Mouse (Mus musculus) inflammation-experienced regulatory T-cells, adult 16 weeks (primary cell): ENCODE data around the gene Kif18b. TPM values are rescaled to one million over a fixed set of nuclear protein-coding genes. Genes with fewer than 3 reads are reported as not detected.

Experiments
- polyA plus RNA-seq: library from polyadenylated mRNA; unstranded; fragments of 100-300 nt; shearing (Covaris generic); gene quantifications from one replicate; pipeline ENCODE4 v1.2.1, GENCODE M21; 2017

Gene Kif18b
- 2.9 TPM for polyA plus RNA-seq

GRCm38 (mm10) chr11:102924557-102925350 lies at the start of gene Kif18b:
Gene Kif18b, minus strand, starts transcription at chr11:102925124.

GRCm38 (mm10) chr11:102946265-102946991 lies 21.5 kb upstream of the Kif18b start, which contains the start of gene C1ql1:
Gene C1ql1, minus strand, starts transcription at chr11:102946688.

GRCm38 (mm10) chr11:102900763-102901162 lies 24.2 kb downstream of the Kif18b start, which contains the start of gene Gfap:
Gene Gfap, minus strand, starts transcription at chr11:102900912.

GRCm38 (mm10) chr11:102884616-102885219 lies 40.2 kb downstream of the Kif18b start, which contains the start of gene Fam187a:
Gene Fam187a, plus strand, starts transcription at chr11:102885169.

GRCm38 (mm10) chr11:102880585-102881313 lies 44.2 kb downstream of the Kif18b start, which contains the start of the genes Eftud2 and Ccdc103:
Gene Eftud2, minus strand, starts transcription at chr11:102880985.
Gene Ccdc103, plus strand, starts transcription at chr11:102881204.

Other genes with a start within 250 kb of the Kif18b start
- gene Ccdc43, start 227.3 kb downstream of the Kif18b start, polyA plus RNA-seq, result 40.2 TPM
- not detected for gene Adam11, start 163.7 kb downstream of the Kif18b start, polyA plus RNA-seq
- gene Gjc1, start 105.4 kb downstream of the Kif18b start, polyA plus RNA-seq, result not detected
- not detected for gene Higd1b, start 89.3 kb downstream of the Kif18b start, polyA plus RNA-seq
- gene Eftud2, start 44.1 kb downstream of the Kif18b start, polyA plus RNA-seq, result 182 TPM
- not detected for gene Ccdc103, start 43.9 kb downstream of the Kif18b start, polyA plus RNA-seq
- gene Fam187a, start 40.0 kb downstream of the Kif18b start, polyA plus RNA-seq, result not detected
- gene Gfap, start 24.2 kb downstream of the Kif18b start, polyA plus RNA-seq, result not detected
- gene C1ql1, start 21.6 kb upstream of the Kif18b start, polyA plus RNA-seq, result not detected
- gene Nmt1, start 103.1 kb upstream of the Kif18b start, polyA plus RNA-seq, result 81.2 TPM
- 29.2 TPM for gene Dcakd, start 103.2 kb upstream of the Kif18b start, polyA plus RNA-seq
- gene Plcd3, start 176.5 kb upstream of the Kif18b start, polyA plus RNA-seq, result not detected
- gene Acbd4, start 176.6 kb upstream of the Kif18b start, polyA plus RNA-seq, result 54.2 TPM
- gene Hexim1, start 191.1 kb upstream of the Kif18b start, polyA plus RNA-seq, result 4.2 TPM
- 7.5 TPM for gene Hexim2, start 207.3 kb upstream of the Kif18b start, polyA plus RNA-seq
- gene Fmnl1, start 246.0 kb upstream of the Kif18b start, polyA plus RNA-seq, result 86.8 TPM